Mouse (Mus musculus) ES-Bruce4 (cell line): ENCODE results near the gene Lrmda. TPM values are rescaled to one million over a fixed set of nuclear protein-coding genes. Genes with fewer than 3 reads are reported as not detected.

ENCODE experiments used
- H3K27ac ChIP-seq: 2 replicates; pipeline ENCODE4 v1.5.1; 2012; ENCODE audit warnings: low read length, inconsistent platforms; ENCODE audit not compliant: insufficient read depth
- H3K27me3 ChIP-seq: 2 replicates; pipeline ENCODE4 v1.6.1; 2012; ENCODE audit warnings: mild to moderate bottlenecking, low read length, inconsistent platforms; ENCODE audit not compliant: control insufficient read depth, poor library complexity, insufficient read depth, severe bottlenecking
- H3K36me3 ChIP-seq: 2 replicates; pipeline ENCODE4 v1.6.1; 2012; ENCODE audit warnings: inconsistent platforms, mild to moderate bottlenecking, low read length, moderate library complexity; ENCODE audit not compliant: control insufficient read depth, poor library complexity, insufficient read depth, severe bottlenecking
- H3K4me1 ChIP-seq: one replicate; pipeline ENCODE4 v1.8.1; 2011; ENCODE audit warnings: low read length; ENCODE audit not compliant: control insufficient read depth, insufficient read depth
- H3K4me3 ChIP-seq: 2 replicates; pipeline ENCODE4 v1.5.1; 2011; ENCODE audit warnings: low read depth, mild to moderate bottlenecking, low read length
- H3K9ac ChIP-seq: 2 replicates; pipeline ENCODE4 v1.6.1; 2012; ENCODE audit warnings: low read depth, mild to moderate bottlenecking, inconsistent platforms; ENCODE audit not compliant: poor library complexity, severe bottlenecking
- H3K9me3 ChIP-seq: replicated peaks from 2 replicates; pipeline ENCODE4 v1.6.1; 2012; ENCODE audit warnings: mild to moderate bottlenecking, low read length, inconsistent platforms; ENCODE audit not compliant: control insufficient read depth, poor library complexity, insufficient read depth, severe bottlenecking
- CTCF ChIP-seq: IDR thresholded peaks from one replicate; pipeline ENCODE4 v1.8.1; 2011; ENCODE audit warnings: low read depth, low read length
- EP300 ChIP-seq: IDR thresholded peaks from 2 replicates; pipeline ENCODE4 v1.6.1; 2011; ENCODE audit warnings: low read depth, low read length; ENCODE audit not compliant: insufficient read depth
- POLR2A ChIP-seq: IDR thresholded peaks from one replicate; pipeline ENCODE4 v1.8.1; 2011; ENCODE audit warnings: low read length; ENCODE audit not compliant: insufficient read depth
- polyA plus RNA-seq: library from polyadenylated mRNA; stranded (reverse); fragments of >200 nt; gene quantifications from 2 replicates; pipeline ENCODE4 v1.2.4, GENCODE M21; 2011; ENCODE audit warnings: low read depth; ENCODE audit not compliant: missing spikeins, insufficient read depth, insufficient read length

Lrmda gene
- polyA plus RNA-seq, 1 experiment: not detected

DNA sequence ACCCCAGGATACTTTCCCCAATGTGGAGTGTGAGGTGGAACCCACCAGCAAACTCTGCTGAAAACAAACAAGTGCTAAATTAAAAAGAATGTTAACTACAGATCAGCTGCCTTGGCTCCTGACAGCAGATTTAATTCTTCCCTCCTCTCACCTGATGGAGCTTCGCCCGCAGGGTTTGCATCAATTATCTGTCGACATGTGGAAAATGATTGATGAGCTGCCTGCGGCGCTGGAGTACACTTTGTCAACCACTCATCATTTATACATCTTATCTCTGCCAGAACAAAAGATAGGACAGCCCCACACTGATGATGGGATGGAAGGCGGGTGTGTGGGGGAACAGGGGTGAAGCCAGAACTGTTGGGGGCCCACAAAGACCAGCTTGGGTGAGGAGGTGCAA, 649.2 kb downstream of the Lrmda start:
- H3K9me3 ChIP-seq: no peaks in the 10 kb centered on the region
- no peak overlapping the region for H3K27ac ChIP-seq
- H3K9ac ChIP-seq: no peak overlapping the region
- TF ChIP-seq POLR2A: no peak
- no peak for TF ChIP-seq EP300
- no peak for TF ChIP-seq CTCF
- H3K4me1 ChIP-seq: no peaks in the 10 kb centered on the region
- no peak overlapping the region for H3K4me3 ChIP-seq
- H3K36me3 ChIP-seq: no peaks in the 10 kb centered on the region
- H3K27me3 ChIP-seq: no peaks in the 10 kb centered on the region

DNA sequence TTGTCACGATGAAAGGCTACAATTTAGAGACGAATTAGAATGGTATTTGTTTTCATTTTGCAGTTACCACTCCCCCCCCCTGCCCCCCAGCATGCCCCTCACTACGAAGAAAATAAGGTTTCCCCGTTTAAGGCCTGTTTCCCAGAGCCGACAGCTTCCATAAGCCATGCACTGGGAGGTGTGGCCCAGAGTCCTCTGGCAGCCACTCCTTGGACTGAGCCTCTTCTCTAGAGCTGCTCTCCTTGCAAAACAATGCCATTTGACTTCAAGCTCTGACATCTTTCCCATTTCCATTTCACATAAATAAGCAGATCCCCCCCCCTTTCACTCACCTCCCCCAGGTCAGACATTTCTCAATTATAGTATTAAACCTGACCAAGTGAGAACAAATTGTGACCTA, 654.1 kb downstream of the Lrmda start:
- TF ChIP-seq EP300 (no peak), CTCF (no peak), POLR2A (no peak)
- no peaks in the 10 kb centered on the region for H3K9me3 ChIP-seq
- H3K36me3 ChIP-seq: no peaks in the 10 kb centered on the region
- no peaks in the 10 kb centered on the region for H3K4me1 ChIP-seq
- no peak overlapping the region for H3K27ac ChIP-seq
- H3K4me3 ChIP-seq: no peak overlapping the region
- H3K9ac ChIP-seq: no peak overlapping the region
- no peaks in the 10 kb centered on the region for H3K27me3 ChIP-seq

DNA sequence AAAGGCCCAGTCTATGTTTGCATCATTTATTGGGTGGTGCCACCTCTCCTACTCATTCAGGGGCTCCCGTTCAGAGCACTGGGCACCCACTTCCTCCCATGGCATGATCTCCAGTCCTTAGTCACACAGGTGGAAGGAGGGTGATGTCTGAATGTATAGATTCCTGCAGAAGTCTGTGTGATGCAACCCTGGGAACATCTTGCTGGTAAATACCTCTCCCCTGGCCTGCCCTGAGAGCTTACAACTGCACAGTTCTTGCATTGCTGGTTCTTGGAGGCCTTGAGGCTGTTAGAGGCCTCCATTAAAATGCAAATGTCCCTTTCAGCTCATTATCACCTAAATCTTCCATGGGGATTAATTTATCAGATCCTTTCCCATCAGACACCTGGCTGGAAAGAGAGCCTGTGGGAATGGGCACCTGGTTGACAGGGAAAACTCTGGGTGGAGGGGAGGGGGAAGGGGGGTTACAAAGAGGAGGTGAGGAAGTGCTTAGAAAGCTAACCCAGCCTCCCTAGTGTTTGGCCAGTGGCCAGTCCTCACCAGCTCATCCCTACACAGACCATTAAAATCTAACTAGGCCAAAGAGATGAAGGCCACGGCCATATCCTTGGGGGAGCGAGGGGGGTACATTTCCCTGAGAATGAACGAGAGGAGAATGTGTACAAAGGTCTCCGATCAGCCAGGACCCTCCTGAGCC, 659.6 kb downstream of the Lrmda start:
- H3K4me3 ChIP-seq: no peak overlapping the region
- H3K27ac ChIP-seq: no peak overlapping the region
- no peak for TF ChIP-seq CTCF
- no peak for TF ChIP-seq POLR2A
- no peak for TF ChIP-seq EP300
- no peaks in the 10 kb centered on the region for H3K9me3 ChIP-seq
- H3K27me3 ChIP-seq: no peaks in the 10 kb centered on the region
- no peaks in the 10 kb centered on the region for H3K4me1 ChIP-seq
- no peak overlapping the region for H3K9ac ChIP-seq
- H3K36me3 ChIP-seq: no peaks in the 10 kb centered on the region

DNA sequence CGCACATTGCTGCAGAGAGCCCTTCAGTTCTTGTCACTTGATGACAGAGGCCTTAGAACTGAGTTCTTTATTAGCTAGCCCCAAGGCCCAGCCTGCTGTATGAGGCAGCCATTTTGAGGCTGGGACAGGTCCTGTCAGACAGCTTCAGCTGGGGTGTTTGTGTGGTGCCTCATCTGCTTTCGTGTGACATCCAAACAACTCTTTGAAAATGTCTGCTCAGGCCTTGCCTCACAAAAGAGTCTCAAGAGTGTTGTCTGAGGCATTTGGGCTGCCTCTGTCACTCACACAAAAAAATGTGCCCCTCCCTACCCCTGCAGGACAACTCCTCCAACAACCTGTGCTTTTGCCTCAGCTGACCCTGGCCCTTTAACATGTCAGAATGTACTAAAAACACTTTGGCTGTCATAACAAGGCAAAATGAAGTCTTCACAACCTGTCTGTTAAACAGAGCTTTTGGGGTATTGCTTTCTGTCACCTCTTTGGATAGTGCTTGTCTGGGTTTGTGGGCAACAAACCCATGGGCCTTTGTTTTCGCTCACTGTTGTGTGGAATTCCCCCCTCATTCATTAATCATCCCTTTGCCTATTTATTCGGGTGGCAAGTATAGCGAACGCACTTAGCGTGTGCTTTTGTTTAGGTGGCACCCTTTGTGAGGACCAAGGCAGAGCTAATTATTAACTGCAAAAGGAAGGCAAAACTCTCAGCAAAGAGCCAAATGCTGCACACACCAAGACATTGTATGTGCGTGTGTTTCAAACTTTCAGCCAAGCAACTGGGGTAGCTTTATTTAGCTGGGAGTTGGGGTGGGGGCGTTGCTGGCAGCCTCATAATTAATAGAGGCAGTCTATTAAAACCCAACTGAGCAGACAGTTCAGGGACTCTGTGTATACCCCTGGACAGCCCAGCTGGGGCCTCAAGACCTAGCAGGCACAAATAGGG, 660.5 kb downstream of the Lrmda start:
- no peak overlapping the region for H3K4me3 ChIP-seq
- H3K36me3 ChIP-seq: no peaks in the 10 kb centered on the region
- no peak for TF ChIP-seq POLR2A
- H3K9me3 ChIP-seq: no peaks in the 10 kb centered on the region
- H3K9ac ChIP-seq: no peak overlapping the region
- H3K4me1 ChIP-seq: no peaks in the 10 kb centered on the region
- H3K27me3 ChIP-seq: no peaks in the 10 kb centered on the region
- no peak overlapping the region for H3K27ac ChIP-seq

GRCm38 (mm10) chr14:22686886-22687285, 667.4 kb downstream of the Lrmda start:
- H3K27ac ChIP-seq: no peak overlapping the region
- H3K27me3 ChIP-seq: no peaks in the 10 kb centered on the region; the same call in 1 of the 2 replicates
- TF ChIP-seq CTCF (no peak), EP300 (no peak), POLR2A (no peak)
- no peaks in the 10 kb centered on the region for H3K4me1 ChIP-seq
- no peak overlapping the region for H3K9ac ChIP-seq
- H3K9me3 ChIP-seq: no peaks in the 10 kb centered on the region
- H3K36me3 ChIP-seq: no peaks in the 10 kb centered on the region
- no peak overlapping the region for H3K4me3 ChIP-seq

DNA sequence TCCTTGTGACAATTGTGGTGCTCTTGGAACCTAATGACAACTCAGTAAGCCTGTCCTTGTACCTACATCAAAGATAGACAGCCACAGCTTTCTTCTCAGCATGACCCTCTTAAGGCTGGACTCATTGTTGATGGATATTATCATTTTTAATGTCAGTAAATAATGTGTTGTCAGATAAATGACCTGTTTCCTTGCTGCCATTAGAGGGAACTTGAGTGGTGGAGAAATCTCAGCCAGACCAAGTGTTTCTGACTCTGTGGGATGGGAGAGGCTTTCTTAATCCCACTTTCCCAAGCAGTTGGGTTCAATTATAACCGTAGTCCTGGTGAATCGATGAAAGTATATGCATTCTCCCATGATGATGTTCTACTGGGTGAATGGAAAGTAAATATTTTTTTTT, 668.9 kb downstream of the Lrmda start:
- Histone ChIP-seq H3K27ac (no peak overlapping the region), H3K9me3 (no peaks in the 10 kb centered on the region), H3K4me3 (no peak overlapping the region), H3K9ac (no peak overlapping the region), H3K27me3 (no peaks in the 10 kb centered on the region; the same call in 1 of the 2 replicates), H3K4me1 (no peaks in the 10 kb centered on the region), H3K36me3 (no peaks in the 10 kb centered on the region)
- no peak for TF ChIP-seq CTCF
- no peak for TF ChIP-seq POLR2A
- TF ChIP-seq EP300: no peak
